Comparison of ENCODE assay signal across 13 mouse cellular contexts in genomic region chr8:79140981-79141380, GRCm38 (mm10).
DNase-seq lines count a peak whose midpoint lies in the region; ATAC-seq and TF ChIP-seq lines count a peak whose summit lies in the region.
"Had no signal": no experiment of that assay in that cellular context is flagged by ENCODE, and none has a peak within 500 bp of the region (broad histone marks: within the 10 kb centered on the region; RNA-seq: fewer than 3 reads in every experiment).

No protein-coding gene starts in this region.

- H3K9me3 ChIP-seq in hindbrain, embryonic 15.5 days = no peaks in the 10 kb centered on the region
- H3K9me3 ChIP-seq in hindbrain, embryonic 12.5 days (replicated peaks) = no peaks in the 10 kb centered on the region
- H3K9me3 ChIP-seq in lung, postnatal 0 days (ENCODE audit: low read length) = no peaks in the 10 kb centered on the region
- H3K9me3 ChIP-seq: limb, embryonic 10.5 days; liver, embryonic 15.5 days had no signal

- H3K4me1 ChIP-seq in hindbrain, embryonic 15.5 days (replicated peaks) = peaks cover 15% of the 10 kb centered on the region
- no peaks in the 10 kb centered on the region for H3K4me1 ChIP-seq in hindbrain, embryonic 12.5 days
- no peaks in the 10 kb centered on the region for H3K4me1 ChIP-seq in lung, postnatal 0 days (ENCODE audit: insufficient read depth, low read depth, low read length)
- H3K4me1 ChIP-seq: limb, embryonic 10.5 days; liver, embryonic 15.5 days had no signal

- ATAC-seq in hindbrain, embryonic 15.5 days (ENCODE audit: low FRiP score, low read depth) = peak; percentile 62; the same call in 1 of the 2 replicates
- no peak for ATAC-seq in hindbrain, embryonic 12.5 days (ENCODE audit: low FRiP score)
- peak; percentile 79 for ATAC-seq in frontal cortex, adult (ENCODE audit: low TSS enrichment)
- no peak for ATAC-seq in lung, postnatal 0 days
- ATAC-seq: activated CD4-positive, CD25-positive, alpha-beta regulatory T cell, adult 4 months; intestine, postnatal 0 days had no signal

- no peak overlapping the region for H3K9ac ChIP-seq in hindbrain, embryonic 15.5 days
- no peak overlapping the region for H3K9ac ChIP-seq in hindbrain, embryonic 12.5 days
- H3K9ac ChIP-seq in lung, postnatal 0 days (replicated peaks; ENCODE audit: low read depth) = no peak overlapping the region
- H3K9ac ChIP-seq: liver, embryonic 15.5 days had no signal

- peak; percentile 38 to 43 for DNase-seq in layer of hippocampus, postnatal 25 days (ENCODE audit: extremely low spot score in 1 of 2, low spot score in 1 of 2)
- DNase-seq in right cerebral cortex, postnatal 14 days = peak; percentile 58
- DNase-seq in heart, postnatal 10 days = no peak
- DNase-seq in cerebellum, adult 11-12 months = no peak
- no peak for DNase-seq in lung, postnatal 0 days (ENCODE audit: low spot score)

- no peak for TF ChIP-seq CTCF in lung, postnatal 0 days (IDR thresholded peaks at IDR 0.05)

- intact Hi-C loops in heart, postnatal 10 days (cut with DNase I) = no loop called here

- no peak overlapping the region for H3K4me2 ChIP-seq in hindbrain, embryonic 15.5 days
- H3K4me2 ChIP-seq in hindbrain, embryonic 12.5 days (replicated peaks) = no peak overlapping the region
- H3K4me2 ChIP-seq in lung, postnatal 0 days (replicated peaks; ENCODE audit: low read depth, low read length) = no peak overlapping the region
- H3K4me2 ChIP-seq: liver, embryonic 15.5 days had no signal

- 77% methylated on average over 8 of the region's 8 CpGs for WGBS in hindbrain, embryonic 15.5 days
- WGBS in hindbrain, embryonic 12.5 days = 87% methylated on average over 8 of the region's 8 CpGs
- 84% methylated on average over 8 of the region's 8 CpGs for WGBS in lung, postnatal 0 days

- no peaks in the 10 kb centered on the region for H3K27me3 ChIP-seq in hindbrain, embryonic 15.5 days
- no peaks in the 10 kb centered on the region for H3K27me3 ChIP-seq in hindbrain, embryonic 12.5 days
- H3K27me3 ChIP-seq in lung, postnatal 0 days (replicated peaks; ENCODE audit: insufficient read depth, low read length) = no peaks in the 10 kb centered on the region
- H3K27me3 ChIP-seq: liver, embryonic 15.5 days had no signal

- peaks cover 31% of the 10 kb centered on the region for H3K36me3 ChIP-seq in hindbrain, embryonic 15.5 days
- H3K36me3 ChIP-seq in hindbrain, embryonic 12.5 days = peaks cover 58% of the 10 kb centered on the region
- peaks cover 5% of the 10 kb centered on the region; the same call in 1 of the 2 replicates for H3K36me3 ChIP-seq in lung, postnatal 0 days (ENCODE audit: insufficient read depth, low read length)

- H3K27ac ChIP-seq in hindbrain, embryonic 15.5 days (replicated peaks) = no peak overlapping the region
- H3K27ac ChIP-seq in hindbrain, embryonic 12.5 days = no peak overlapping the region
- H3K27ac ChIP-seq in lung, postnatal 0 days (ENCODE audit: low read length) = no peak overlapping the region
- H3K27ac ChIP-seq: limb, embryonic 10.5 days; liver, embryonic 15.5 days had no signal

- no peak overlapping the region for H3K4me3 ChIP-seq in hindbrain, embryonic 15.5 days
- H3K4me3 ChIP-seq in hindbrain, embryonic 12.5 days = no peak overlapping the region
- H3K4me3 ChIP-seq in lung, postnatal 0 days (ENCODE audit: low read depth, low read length) = no peak overlapping the region
- H3K4me3 ChIP-seq: limb, embryonic 10.5 days; liver, embryonic 15.5 days; myocyte had no signal

- no peak for TF ChIP-seq EP300 in lung, postnatal 0 days (IDR thresholded peaks at IDR 0.05)

Comparison
In these comparisons a context has a peak if more than half of its experiments do, and no peak if none do; other contexts are left out.
1. ATAC-seq: peak in hindbrain, embryonic 15.5 days (single experiment) and frontal cortex, adult (single experiment); none in hindbrain, embryonic 12.5 days (single experiment) and lung, postnatal 0 days (single experiment).
2. DNase-seq: peak in layer of hippocampus, postnatal 25 days (2 of 2) and right cerebral cortex, postnatal 14 days (single experiment); none in heart, postnatal 10 days (0 of 2), cerebellum, adult 11-12 months (single experiment) and lung, postnatal 0 days (single experiment).